Mouse (Mus musculus): ENCODE measurements around the gene Zfp202. TPM values are rescaled to one million over a fixed set of nuclear protein-coding genes. Genes with fewer than 3 reads are reported as not detected.
A peak's percentile ranks its signal among the peaks of the same experiment; 100 is the strongest.

Gene Zfp202
- polyA plus RNA-seq, 1 experiment, result 0.74 TPM

DNA sequence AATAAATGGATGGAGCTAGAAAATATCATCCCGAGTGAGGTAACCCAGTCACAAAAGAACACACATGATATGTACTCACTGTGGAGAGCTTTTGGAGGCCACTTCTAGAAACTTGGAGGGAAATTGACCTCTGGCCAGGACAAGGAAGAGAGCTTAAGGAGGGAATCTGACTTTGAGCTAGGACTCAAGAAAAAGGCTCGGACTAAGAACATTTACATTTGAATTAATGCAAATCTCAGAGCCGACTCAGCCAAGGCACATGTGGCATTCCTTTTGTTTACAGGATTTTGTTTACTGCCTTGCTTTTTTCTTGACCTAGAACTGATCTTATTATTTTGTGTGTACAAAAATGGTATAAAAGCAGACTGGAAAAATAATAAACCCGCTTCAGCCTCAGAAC is 47.6 kb downstream of the Zfp202 start:
- Histone ChIP-seq H3K4me1 (ENCODE audit: control insufficient read depth, insufficient read depth, insufficient read length) (no peaks in the 10 kb centered on the region), H3K4me3 (ENCODE audit: extremely low read depth, insufficient read depth, insufficient read length) (no peak overlapping the region), H3K27me3 (ENCODE audit: control insufficient read depth, insufficient read depth, low read length) (peaks cover 1% of the 10 kb centered on the region; the same call in 1 of the 2 replicates), H3K27ac (ENCODE audit: insufficient read depth, low read length) (no peak overlapping the region), H3K36me3 (ENCODE audit: control insufficient read depth, insufficient read depth, low read length) (no peaks in the 10 kb centered on the region)
- 70% methylated on average over 4 of the region's 4 CpGs for WGBS
- DNase-seq (ENCODE audit: low read depth in 1 of 2, low spot score in 2 of 2), result no peak
- no peak for TF ChIP-seq CTCF (IDR thresholded peaks at IDR 0.05; ENCODE audit: extremely low read depth, insufficient read depth, insufficient read length, insufficient replicate concordance)
- no peak for TF ChIP-seq POLR2A (IDR thresholded peaks at IDR 0.05; ENCODE audit: low read depth, low read length)

DNA sequence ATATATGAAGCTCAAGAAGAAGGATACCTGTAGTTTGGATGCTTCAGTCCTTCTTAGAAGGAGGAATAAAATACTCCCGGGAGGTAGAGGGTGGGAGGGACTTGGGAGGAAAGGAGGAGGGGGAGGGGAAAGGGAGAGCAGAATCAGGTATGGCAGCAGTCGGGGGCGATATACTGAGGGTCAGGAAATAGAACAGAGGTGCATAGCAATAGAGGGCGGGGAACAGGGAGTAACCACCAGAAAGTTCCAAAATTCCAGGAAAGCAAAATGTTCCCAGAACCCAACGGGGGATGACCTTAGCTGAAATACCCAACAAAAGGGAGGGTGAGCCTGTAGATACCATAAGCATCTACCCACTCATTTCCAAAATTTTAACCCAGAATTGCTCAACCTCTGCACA is 48.2 kb downstream of the Zfp202 start:
- Histone ChIP-seq H3K4me1 (ENCODE audit: control insufficient read depth, insufficient read depth, insufficient read length) (no peaks in the 10 kb centered on the region), H3K36me3 (ENCODE audit: control insufficient read depth, insufficient read depth, low read length) (no peaks in the 10 kb centered on the region), H3K27me3 (ENCODE audit: control insufficient read depth, insufficient read depth, low read length) (peaks cover 1% of the 10 kb centered on the region; the same call in 1 of the 2 replicates), H3K27ac (ENCODE audit: insufficient read depth, low read length) (no peak overlapping the region), H3K4me3 (ENCODE audit: extremely low read depth, insufficient read depth, insufficient read length) (no peak overlapping the region)
- WGBS, result 61% methylated on average over 5 of the region's 5 CpGs
- no peak for DNase-seq (ENCODE audit: low read depth in 1 of 2, low spot score in 2 of 2)
- TF ChIP-seq POLR2A (IDR thresholded peaks at IDR 0.05; ENCODE audit: low read depth, low read length) (no peak), CTCF (IDR thresholded peaks at IDR 0.05; ENCODE audit: extremely low read depth, insufficient read depth, insufficient read length, insufficient replicate concordance) (no peak)

DNA sequence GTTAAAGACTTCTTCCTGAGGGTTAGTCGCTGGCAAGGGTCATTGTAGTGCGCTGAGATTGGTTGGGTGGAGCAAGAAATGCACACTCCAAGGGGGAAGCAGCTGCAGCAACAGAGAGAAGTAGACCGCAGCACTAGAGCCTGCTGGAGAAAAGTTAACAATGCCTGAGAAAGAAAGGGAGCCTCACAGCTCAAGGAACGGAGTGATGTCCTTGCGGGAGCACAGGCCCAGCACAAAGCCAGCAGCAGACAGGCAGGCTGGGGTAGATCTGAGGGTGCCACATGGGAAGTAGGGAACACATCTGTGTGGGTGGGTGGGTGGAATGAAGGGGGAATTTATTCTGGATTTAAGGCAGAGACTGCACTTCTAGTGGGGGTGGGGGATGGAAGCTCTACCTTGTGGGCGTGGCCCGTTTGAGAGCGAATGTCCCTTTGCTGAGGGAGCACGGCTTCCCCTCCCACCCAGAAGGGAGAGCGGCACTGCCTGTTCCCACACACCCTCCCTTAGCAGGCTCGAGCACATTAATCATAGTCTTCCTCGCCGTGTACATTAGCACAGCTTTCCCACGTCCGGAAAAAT is 49.2 kb downstream of the Zfp202 start:
- H3K27me3 ChIP-seq (ENCODE audit: control insufficient read depth, insufficient read depth, low read length), result peaks cover 1% of the 10 kb centered on the region; the same call in 1 of the 2 replicates
- H3K27ac ChIP-seq (ENCODE audit: insufficient read depth, low read length), result no peak overlapping the region
- H3K4me3 ChIP-seq (ENCODE audit: extremely low read depth, insufficient read depth, insufficient read length), result peak overlapping the region; percentile 40; the same call in 1 of the 2 replicates
- no peak for DNase-seq (ENCODE audit: low read depth in 1 of 2, low spot score in 2 of 2)
- no peaks in the 10 kb centered on the region for H3K36me3 ChIP-seq (ENCODE audit: control insufficient read depth, insufficient read depth, low read length)
- H3K4me1 ChIP-seq (ENCODE audit: control insufficient read depth, insufficient read depth, insufficient read length), result no peaks in the 10 kb centered on the region
- TF ChIP-seq CTCF (IDR thresholded peaks at IDR 0.05; ENCODE audit: extremely low read depth, insufficient read depth, insufficient read length, insufficient replicate concordance), result no peak
- no peak for TF ChIP-seq POLR2A (IDR thresholded peaks at IDR 0.05; ENCODE audit: low read depth, low read length)
- 8% methylated on average over 15 of the region's 15 CpGs for WGBS

DNA sequence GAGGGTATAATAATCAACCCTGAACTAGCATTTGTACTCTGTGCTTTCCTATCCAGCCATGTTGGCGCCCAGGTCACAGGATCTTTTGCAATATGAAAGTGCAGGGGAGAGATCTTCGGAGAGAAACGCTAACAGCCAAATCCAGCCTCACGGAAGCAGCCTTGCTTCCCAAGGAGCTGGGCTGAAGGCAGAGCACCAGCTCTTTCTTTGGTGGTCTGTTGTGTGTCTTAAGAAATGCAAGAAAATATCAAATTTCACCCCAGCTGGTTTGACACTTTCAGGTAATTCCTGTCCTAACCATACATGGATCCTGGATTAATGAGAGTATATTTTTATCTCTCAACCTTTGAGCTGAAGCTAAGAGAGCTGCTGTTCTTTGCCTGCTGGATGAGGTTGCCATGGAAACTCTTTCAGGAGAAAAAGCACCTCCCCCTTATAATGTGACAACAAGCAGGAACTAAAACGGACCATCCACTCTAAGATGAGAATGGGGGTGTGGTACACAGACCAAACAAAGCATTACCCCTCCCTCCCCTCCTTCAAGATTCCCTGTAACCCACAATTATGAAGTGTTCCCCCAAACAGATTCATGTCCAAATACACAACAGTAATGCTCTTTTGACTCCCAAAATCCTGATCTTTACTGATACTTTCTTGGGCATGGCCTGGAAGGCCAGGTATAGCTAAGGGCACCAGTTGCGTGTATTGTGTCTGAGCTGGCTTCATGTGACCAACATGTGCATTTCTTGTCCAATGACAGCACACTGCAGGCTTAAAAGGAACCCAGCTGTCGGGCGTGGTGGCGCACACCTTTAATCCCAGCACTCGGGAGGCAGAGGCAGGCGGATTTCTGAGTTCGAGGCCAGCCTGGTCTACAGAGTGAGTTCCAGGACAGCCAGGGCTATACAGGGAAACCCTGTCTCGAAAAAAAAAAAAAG is 50.1 kb downstream of the Zfp202 start:
- no peak overlapping the region for H3K4me3 ChIP-seq (ENCODE audit: extremely low read depth, insufficient read depth, insufficient read length)
- no peaks in the 10 kb centered on the region for H3K36me3 ChIP-seq (ENCODE audit: control insufficient read depth, insufficient read depth, low read length)
- TF ChIP-seq CTCF (IDR thresholded peaks at IDR 0.05; ENCODE audit: extremely low read depth, insufficient read depth, insufficient read length, insufficient replicate concordance), result no peak
- TF ChIP-seq POLR2A (IDR thresholded peaks at IDR 0.05; ENCODE audit: low read depth, low read length), result no peak
- no peak for DNase-seq (ENCODE audit: low read depth in 1 of 2, low spot score in 2 of 2)
- peaks cover 1% of the 10 kb centered on the region; the same call in 1 of the 2 replicates for H3K27me3 ChIP-seq (ENCODE audit: control insufficient read depth, insufficient read depth, low read length)
- H3K27ac ChIP-seq (ENCODE audit: insufficient read depth, low read length), result no peak overlapping the region
- no peaks in the 10 kb centered on the region for H3K4me1 ChIP-seq (ENCODE audit: control insufficient read depth, insufficient read depth, insufficient read length)
- WGBS, result 58% methylated on average over 13 of the region's 13 CpGs

DNA sequence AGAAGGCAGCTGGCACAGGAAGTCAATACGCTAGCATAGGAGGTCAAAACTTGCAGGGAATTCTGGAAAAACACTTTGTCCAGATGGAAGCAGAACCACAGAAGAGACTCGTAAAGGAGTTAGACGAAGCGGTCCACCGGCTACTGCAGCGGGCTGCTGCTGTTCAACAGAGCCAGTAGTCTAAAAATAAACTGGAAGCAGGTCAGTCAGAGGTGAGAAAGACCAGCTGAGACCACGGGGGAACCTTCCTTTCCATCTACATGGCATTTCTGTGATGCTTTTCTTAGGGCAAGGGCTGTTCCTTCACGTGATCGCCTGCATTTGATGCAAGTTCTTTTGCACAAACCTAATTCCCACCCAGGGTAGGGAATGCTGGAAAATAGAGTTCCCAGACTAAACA is 53.4 kb downstream of the Zfp202 start:
- 75% methylated on average over 9 of the region's 9 CpGs for WGBS

DNA sequence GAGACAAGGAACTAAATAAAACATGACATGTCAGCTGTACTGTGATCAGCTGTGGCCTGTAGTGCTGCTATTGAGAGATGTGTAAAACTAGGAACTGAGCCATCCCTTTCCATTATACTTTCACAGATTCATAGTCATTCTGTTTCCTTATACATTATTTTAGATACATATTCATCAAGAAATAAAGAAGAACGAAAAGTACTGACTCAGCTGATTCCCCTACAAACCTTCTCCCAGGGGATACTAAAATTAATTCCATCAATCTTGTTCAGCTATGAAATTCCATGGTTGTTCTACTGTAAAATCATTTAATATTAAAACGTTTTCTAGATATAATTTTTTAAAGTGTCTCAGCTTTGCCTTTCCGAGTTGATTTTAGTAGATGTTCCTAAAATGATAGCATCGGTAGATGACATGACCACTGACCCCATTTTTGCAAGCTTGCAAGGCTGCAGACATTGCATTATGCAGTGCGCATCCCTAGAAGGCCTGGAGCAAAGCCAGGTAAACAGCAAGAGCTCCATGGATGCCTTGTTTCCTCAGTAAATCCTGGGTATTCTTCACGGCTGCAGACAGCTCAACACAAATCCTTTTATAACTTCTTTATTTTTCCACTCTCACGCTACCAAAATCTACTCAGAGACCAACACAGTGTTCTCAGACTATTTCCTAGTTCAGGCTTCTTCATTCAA is 54.0 kb downstream of the Zfp202 start:
- Histone ChIP-seq H3K4me1 (ENCODE audit: control insufficient read depth, insufficient read depth, insufficient read length) (no peaks in the 10 kb centered on the region), H3K27ac (ENCODE audit: insufficient read depth, low read length) (no peak overlapping the region), H3K4me3 (ENCODE audit: extremely low read depth, insufficient read depth, insufficient read length) (no peak overlapping the region), H3K27me3 (ENCODE audit: control insufficient read depth, insufficient read depth, low read length) (no peaks in the 10 kb centered on the region), H3K36me3 (ENCODE audit: control insufficient read depth, insufficient read depth, low read length) (no peaks in the 10 kb centered on the region)
- TF ChIP-seq POLR2A (IDR thresholded peaks at IDR 0.05; ENCODE audit: low read depth, low read length) (no peak), CTCF (IDR thresholded peaks at IDR 0.05; ENCODE audit: extremely low read depth, insufficient read depth, insufficient read length, insufficient replicate concordance) (no peak)
- 86% methylated on average over 7 of the region's 7 CpGs for WGBS
- DNase-seq (ENCODE audit: low read depth in 1 of 2, low spot score in 2 of 2), result no peak

More for the DNA sequence above, 53.4 kb downstream of the Zfp202 start:
- peaks cover 1% of the 10 kb centered on the region; the same call in 1 of the 2 replicates for H3K27me3 ChIP-seq (ENCODE audit: control insufficient read depth, insufficient read depth, low read length)
- DNase-seq (ENCODE audit: low read depth in 1 of 2, low spot score in 2 of 2), result no peak
- H3K27ac ChIP-seq (ENCODE audit: insufficient read depth, low read length), result no peak overlapping the region
- H3K4me1 ChIP-seq (ENCODE audit: control insufficient read depth, insufficient read depth, insufficient read length), result no peaks in the 10 kb centered on the region
- TF ChIP-seq CTCF (IDR thresholded peaks at IDR 0.05; ENCODE audit: extremely low read depth, insufficient read depth, insufficient read length, insufficient replicate concordance), result no peak
- TF ChIP-seq POLR2A (IDR thresholded peaks at IDR 0.05; ENCODE audit: low read depth, low read length), result no peak
- H3K4me3 ChIP-seq (ENCODE audit: extremely low read depth, insufficient read depth, insufficient read length), result no peak overlapping the region
- no peaks in the 10 kb centered on the region for H3K36me3 ChIP-seq (ENCODE audit: control insufficient read depth, insufficient read depth, low read length)
